Mouse (Mus musculus) natural killer cell, adult 2 months (primary cell): ENCODE data around the gene Peak1.
"Not testable (repeated sequence)": the region's sequence is repeated elsewhere in the genome, so short reads cannot be mapped to it uniquely, and the experiment has no call there.

ENCODE experiments used
- DNase-seq, 2 experiments: peaks; one replicate each; pipeline ENCODE4 v3.0.0; 2022; ENCODE audit warnings: low spot score in 2 of 2

Gene Peak1

GRCm38 (mm10) chr9:56417948-56418737 lies at the start of gene Peak1, which contains the start of gene Hmg20a:
TSS of gene Peak1 (minus strand) at chr9:56418067.
TSS of gene Hmg20a (plus strand) at chr9:56418609.
- peak; percentile 100 for DNase-seq

GRCm38 (mm10) chr9:56466251-56466650 lies 48.4 kb upstream of the Peak1 start:
- no peak for DNase-seq

DNA sequence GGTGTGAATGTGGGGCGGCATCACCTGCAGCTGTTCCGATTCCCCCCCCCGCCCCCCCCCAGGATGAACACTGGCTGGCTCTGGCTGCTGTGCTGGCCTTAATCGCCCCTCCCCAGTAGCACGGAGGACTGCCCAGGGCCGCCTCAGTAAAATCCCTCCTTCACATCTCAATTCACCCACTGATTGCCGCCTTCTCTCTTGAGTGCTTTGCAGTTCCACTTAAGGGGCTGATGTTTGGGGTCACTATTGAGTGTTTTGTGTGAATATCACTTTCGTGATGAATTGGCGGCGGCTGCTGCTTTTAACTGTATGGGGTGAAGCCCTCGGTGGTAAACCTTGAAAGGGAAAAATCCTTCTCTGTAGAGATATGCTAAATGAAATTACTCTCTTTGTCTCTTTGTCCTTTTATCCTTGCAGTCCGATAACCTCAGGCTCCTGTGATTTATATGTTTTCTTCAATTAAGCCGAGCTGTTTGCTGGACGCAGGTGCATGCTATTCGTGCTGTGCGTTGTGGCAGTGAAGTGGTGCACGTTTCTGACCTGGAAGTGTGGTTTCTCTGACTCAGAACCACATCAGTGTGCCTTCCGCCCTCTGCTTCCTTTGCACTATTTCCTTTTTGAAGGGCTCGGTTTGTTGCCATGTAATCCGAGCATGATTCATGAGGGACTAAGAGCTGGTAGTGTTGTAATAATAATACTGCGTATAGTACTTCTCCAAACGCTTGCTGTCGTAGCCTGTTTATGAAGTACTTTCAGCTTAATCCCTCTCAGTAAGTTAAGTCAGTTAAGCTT lies 47.2 kb upstream of the Peak1 start:
- peak; percentile 81 to 86 for DNase-seq

DNA sequence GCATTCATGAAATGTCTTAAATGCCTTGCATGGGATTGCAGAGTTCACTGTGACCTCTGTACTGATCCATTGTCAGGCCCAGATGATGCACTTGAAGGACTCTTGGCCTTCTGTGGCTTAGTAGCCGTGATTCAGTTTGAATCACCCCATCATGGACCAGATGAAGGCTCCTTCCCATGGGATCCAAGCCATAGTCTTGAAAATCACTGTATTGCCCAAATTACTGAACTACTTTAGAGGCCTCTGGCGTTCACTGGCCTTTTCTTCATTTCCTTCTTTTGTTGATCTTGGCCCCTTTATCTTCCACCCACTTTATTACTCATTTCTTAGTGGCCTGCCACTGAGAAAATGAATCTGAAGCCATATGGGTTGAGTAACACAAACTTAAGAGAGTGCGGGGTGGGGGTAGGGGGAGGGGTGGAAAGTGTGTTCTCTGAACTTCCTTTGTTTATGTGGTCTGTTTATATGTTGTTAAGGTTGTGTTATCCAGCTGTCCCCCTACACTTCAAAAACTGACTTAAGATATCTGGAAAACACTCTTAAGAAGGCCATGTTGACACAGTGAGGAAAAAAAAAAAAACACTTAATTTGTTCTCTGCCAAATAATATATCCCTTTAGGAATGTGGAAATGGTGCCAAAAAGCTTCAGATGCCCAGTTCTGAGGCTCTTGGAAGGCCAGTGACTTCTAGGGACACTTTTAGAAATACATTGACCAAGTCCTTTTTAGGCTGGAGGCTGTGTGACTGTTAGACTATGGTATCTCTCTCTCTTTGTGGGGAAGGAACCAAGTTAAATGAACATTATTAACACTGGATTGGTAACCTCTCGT lies 46.0 kb upstream of the Peak1 start:
- peak in 1 of 2 experiments; percentile 16 for DNase-seq

- no peak for DNase-seq
These were observed 45.2 kb upstream of the Peak1 start for GRCm38 (mm10) chr9:56463046-56463445.

DNA sequence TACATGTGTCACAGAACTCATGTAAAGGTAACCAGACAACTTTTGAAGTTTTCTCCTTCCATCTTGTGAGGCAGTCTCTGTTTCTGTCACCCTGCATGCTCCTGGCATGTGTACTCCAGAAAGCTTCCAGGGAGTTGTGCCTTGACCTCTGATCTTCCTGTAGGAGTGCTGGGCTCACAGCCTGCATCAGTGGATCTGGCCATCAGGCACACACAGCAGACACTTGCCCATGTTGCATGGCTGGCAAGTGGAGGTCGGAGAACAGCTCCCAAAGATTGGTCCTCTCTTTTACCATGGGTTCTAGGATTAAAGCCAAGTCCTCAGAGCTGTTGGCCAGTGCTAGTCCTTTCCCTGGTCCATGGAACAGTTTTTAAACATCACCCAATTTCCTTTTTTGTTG lies 44.7 kb upstream of the Peak1 start:
- no peak for DNase-seq

GRCm38 (mm10) chr9:56460987-56461386 lies 43.1 kb upstream of the Peak1 start:
- no peak for DNase-seq

DNA sequence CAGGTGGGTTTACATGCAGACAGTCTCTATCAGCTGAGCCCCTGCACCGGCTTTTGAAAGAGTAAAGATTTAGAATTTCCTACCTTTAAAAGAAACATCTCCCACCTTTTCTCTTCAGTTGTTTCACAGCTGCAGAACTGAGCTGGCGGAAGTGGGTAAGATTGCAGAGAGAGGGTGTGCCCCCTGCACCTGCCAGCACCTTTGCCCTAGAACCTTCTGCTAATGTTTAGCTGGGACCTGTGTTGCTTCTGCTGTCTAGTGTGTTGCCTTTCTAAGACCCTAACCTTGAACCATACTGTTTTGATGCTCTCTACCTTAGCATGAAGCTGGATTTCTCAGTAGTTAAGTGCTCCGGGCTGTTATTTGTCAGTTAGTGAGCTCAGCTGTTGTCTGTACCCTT lies 38.6 kb upstream of the Peak1 start:
- no peak for DNase-seq

GRCm38 (mm10) chr9:56453038-56453815 lies 35.4 kb upstream of the Peak1 start:
- no peak for DNase-seq

- DNase-seq: no peak
These were observed 33.7 kb upstream of the Peak1 start for GRCm38 (mm10) chr9:56451570-56451969.

GRCm38 (mm10) chr9:56439699-56440098 lies 21.8 kb upstream of the Peak1 start:
- DNase-seq: no peak

GRCm38 (mm10) chr9:56437300-56437892 lies 19.5 kb upstream of the Peak1 start:
- not testable (repeated sequence) for DNase-seq

GRCm38 (mm10) chr9:56435821-56436526 lies 18.1 kb upstream of the Peak1 start:
- DNase-seq: no peak

DNA sequence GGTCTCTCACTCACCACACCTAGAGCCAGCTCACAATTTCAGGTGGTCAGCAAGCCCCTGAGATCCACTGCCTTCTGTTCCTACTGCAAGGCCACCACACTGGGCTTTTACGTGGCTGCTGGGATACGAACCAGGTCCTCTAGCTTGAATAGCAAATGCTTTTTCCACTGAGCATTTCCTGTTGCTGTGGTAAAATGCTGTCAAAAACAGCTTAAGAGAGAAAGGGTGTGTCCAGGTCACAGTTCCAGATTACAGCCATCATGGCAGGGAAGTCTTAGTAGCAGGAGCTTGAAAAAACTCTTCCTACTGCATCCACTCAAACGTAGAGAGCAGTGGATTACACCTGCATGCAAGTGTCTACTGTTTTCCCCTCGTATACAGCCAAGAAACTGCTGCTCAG lies 7.0 kb upstream of the Peak1 start:
- DNase-seq: peak in 1 of 2 experiments; percentile 37

DNA sequence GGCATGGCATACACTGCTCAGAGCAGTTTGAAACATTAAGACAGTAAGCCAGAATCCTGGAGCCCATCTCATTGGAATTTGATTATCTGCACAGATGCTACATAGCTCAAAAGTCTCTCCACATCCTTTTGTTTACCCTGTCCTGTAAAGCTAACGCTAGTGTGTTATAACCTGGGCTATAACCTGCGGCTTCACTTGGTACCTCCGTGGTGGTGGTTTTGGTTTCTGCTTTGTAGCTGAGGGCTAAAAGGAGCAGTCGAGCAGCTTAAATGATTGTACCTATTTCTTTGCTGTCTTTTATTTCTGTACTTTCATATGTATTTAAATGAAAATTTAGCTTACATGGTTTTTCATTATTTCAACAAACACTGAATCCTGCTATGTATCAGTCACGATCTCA lies 4.1 kb upstream of the Peak1 start:
- peak; percentile 38 to 66 for DNase-seq

- no peak for DNase-seq
These were observed 3.2 kb upstream of the Peak1 start for GRCm38 (mm10) chr9:56420892-56421601.

DNA sequence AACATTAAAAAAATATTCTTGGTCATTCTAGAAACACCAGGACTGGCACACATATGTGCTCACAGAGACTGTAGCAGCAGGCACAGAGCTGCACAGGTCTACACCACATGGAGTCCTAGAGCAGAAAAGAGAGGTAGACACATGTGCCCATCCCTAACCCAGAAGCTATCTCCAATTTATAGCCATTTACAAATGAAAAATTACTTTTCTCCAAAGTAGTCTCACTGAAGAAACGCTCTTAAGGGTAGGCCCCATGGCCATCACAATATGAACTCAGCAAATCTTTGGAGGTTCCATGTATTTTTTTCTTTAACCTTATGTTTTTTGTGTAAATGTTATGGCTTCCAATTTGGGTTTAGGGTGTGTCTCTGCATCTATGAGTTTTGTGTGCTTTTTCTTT lies 2.4 kb upstream of the Peak1 start:
- no peak for DNase-seq

DNA sequence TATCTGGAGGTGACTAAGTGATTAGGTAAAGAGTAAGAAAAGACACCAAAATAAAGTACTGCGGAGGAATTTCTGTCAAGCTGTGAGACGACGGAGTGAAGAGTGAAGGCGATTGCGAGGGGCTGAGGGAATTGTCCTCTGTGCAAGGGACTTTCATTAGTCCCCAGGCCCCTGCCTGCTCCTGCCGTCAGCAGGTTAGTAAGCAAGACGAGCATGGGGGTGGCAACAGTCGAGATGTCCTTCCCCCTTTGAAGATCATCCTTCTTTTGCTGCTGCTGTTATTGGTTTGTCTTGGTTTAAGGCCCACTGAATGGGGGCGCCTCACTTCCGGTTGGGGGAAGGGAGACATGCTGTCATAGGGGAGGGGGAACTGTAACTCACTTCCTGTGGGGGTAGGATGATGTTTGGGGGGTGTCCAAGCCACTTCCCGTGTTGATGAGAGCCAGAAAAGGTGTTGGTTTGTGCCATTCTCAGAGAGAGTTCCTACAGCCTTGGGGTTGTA lies 922 bp upstream of the Peak1 start:
- peak; percentile 97 to 98 for DNase-seq

GRCm38 (mm10) chr9:56417415-56417947 lies 386 bp downstream of the Peak1 start:
- peak; percentile 81 to 86 for DNase-seq
